Mouse (Mus musculus) cortical plate, adult 2 months (tissue): ENCODE measurements around the gene Klf16. TPM values are rescaled to one million over a fixed set of nuclear protein-coding genes. Genes with fewer than 3 reads are reported as not detected.

Experiments
- H3K27ac ChIP-seq: fragments of 200-500 bp; 2 replicates; pipeline ENCODE4 v1.5.1; 2012; ENCODE audit warnings: low read length, control low read depth, inconsistent platforms; ENCODE audit not compliant: insufficient read depth
- H3K4me1 ChIP-seq: fragments of 200-500 bp; 2 replicates; pipeline ENCODE4 v1.6.1; 2011; ENCODE audit warnings: low read length; ENCODE audit not compliant: control insufficient read depth, insufficient read depth
- H3K4me3 ChIP-seq: fragments of 200-500 bp; 2 replicates; pipeline ENCODE4 v1.5.1; 2011; ENCODE audit warnings: mild to moderate bottlenecking, low read length, control low read depth; ENCODE audit not compliant: insufficient read depth
- CTCF ChIP-seq: fragments of 200-500 bp; IDR thresholded peaks from 2 replicates; pipeline ENCODE4 v1.5.1; 2011; ENCODE audit warnings: mild to moderate bottlenecking, control low read depth, low read length; ENCODE audit not compliant: insufficient read depth; ENCODE audit errors: extremely low read depth
- POLR2A ChIP-seq: fragments of 200-500 bp; IDR thresholded peaks from 2 replicates; pipeline ENCODE4 v1.6.1; 2011; ENCODE audit warnings: mild to moderate bottlenecking, low read length, control low read depth; ENCODE audit not compliant: insufficient read depth; ENCODE audit errors: extremely low read depth
- polyA plus RNA-seq: library from polyadenylated mRNA; depleted of rRNA; stranded (reverse); fragments of >200 nt; gene quantifications from 2 replicates; pipeline ENCODE4 v1.2.3, GENCODE M21; 2012

The Klf16 gene
- polyA plus RNA-seq, 1 experiment = 36.9 TPM

GRCm38 (mm10) chr10:80575925-80576324 lies 1.2 kb downstream of the Klf16 start:
- peak overlapping the region; percentile 94 for H3K27ac ChIP-seq
- H3K4me1 ChIP-seq = peaks cover 10% of the 10 kb centered on the region; the same call in 1 of the 2 replicates
- peak overlapping the region; percentile 63 for H3K4me3 ChIP-seq
- TF ChIP-seq CTCF (no peak), POLR2A (no peak)

- peaks cover 10% of the 10 kb centered on the region; the same call in 1 of the 2 replicates for H3K4me1 ChIP-seq
- no peak for TF ChIP-seq CTCF
- TF ChIP-seq POLR2A = no peak
- peak overlapping the region; percentile 94 for H3K27ac ChIP-seq
- peak overlapping the region; percentile 63 for H3K4me3 ChIP-seq
Observed at GRCm38 (mm10) chr10:80574896-80575295, 2.2 kb downstream of the Klf16 start.

GRCm38 (mm10) chr10:80573944-80574343 lies 3.2 kb downstream of the Klf16 start:
- peak overlapping the region; percentile 94 for H3K27ac ChIP-seq
- peaks cover 10% of the 10 kb centered on the region; the same call in 1 of the 2 replicates for H3K4me1 ChIP-seq
- TF ChIP-seq CTCF (no peak), POLR2A (peak; percentile 66; the same call in 1 of the 2 replicates)
- H3K4me3 ChIP-seq = peak overlapping the region; percentile 63; the same call in 1 of the 2 replicates

- no peak for TF ChIP-seq POLR2A
- no peak for TF ChIP-seq CTCF
- Histone ChIP-seq H3K27ac (peak overlapping the region; percentile 82; the same call in 1 of the 2 replicates), H3K4me1 (peaks cover 10% of the 10 kb centered on the region; the same call in 1 of the 2 replicates), H3K4me3 (no peak overlapping the region)
Observed at GRCm38 (mm10) chr10:80572477-80572876, 4.6 kb downstream of the Klf16 start.

GRCm38 (mm10) chr10:80570871-80571836 lies 6.0 kb downstream of the Klf16 start:
- Histone ChIP-seq H3K27ac (peak overlapping the region; percentile 54), H3K4me1 (peaks cover 13% of the 10 kb centered on the region; the same call in 1 of the 2 replicates), H3K4me3 (0 out of 2 replicates have a peak overlapping the region, but pooled peaks have one; percentile 1)
- TF ChIP-seq CTCF (no peak), POLR2A (no peak)

- no peak overlapping the region for H3K4me3 ChIP-seq
- TF ChIP-seq POLR2A (no peak), CTCF (no peak)
- H3K27ac ChIP-seq = peak overlapping the region; percentile 54; the same call in 1 of the 2 replicates
- H3K4me1 ChIP-seq = peaks cover 13% of the 10 kb centered on the region; the same call in 1 of the 2 replicates
Observed at GRCm38 (mm10) chr10:80570419-80570818, 6.7 kb downstream of the Klf16 start.

- no peak for TF ChIP-seq POLR2A
- TF ChIP-seq CTCF = no peak
- no peak overlapping the region for H3K4me3 ChIP-seq
- H3K4me1 ChIP-seq = peaks cover 13% of the 10 kb centered on the region; the same call in 1 of the 2 replicates
- H3K27ac ChIP-seq = no peak overlapping the region
Observed at GRCm38 (mm10) chr10:80569664-80570066, 7.5 kb downstream of the Klf16 start.

- Histone ChIP-seq H3K4me3 (no peak overlapping the region), H3K27ac (no peak overlapping the region), H3K4me1 (peaks cover 11% of the 10 kb centered on the region; the same call in 1 of the 2 replicates)
- no peak for TF ChIP-seq CTCF
- no peak for TF ChIP-seq POLR2A
Observed at GRCm38 (mm10) chr10:80568876-80569275, 8.2 kb downstream of the Klf16 start.

GRCm38 (mm10) chr10:80566375-80567092 lies 10.6 kb downstream of the Klf16 start:
- Histone ChIP-seq H3K27ac (peak overlapping the region; percentile 91), H3K4me1 (peaks cover 5% of the 10 kb centered on the region; the same call in 1 of the 2 replicates), H3K4me3 (no peak overlapping the region)
- TF ChIP-seq CTCF = peak; percentile 86
- TF ChIP-seq POLR2A = no peak; the same call in 1 of the 2 replicates
